21 mouse cellular contexts compared by ENCODE assay signal in genomic region chr3:7953911-7954310, GRCm38 (mm10).
A peak's percentile ranks its signal among the peaks of the same experiment; 100 is the strongest.
DNase-seq lines count a peak whose midpoint lies in the region; TF ChIP-seq lines count a peak whose summit lies in the region.
"Had no signal": no experiment of that assay in that cellular context is flagged by ENCODE, and none has a peak within 500 bp of the region (broad histone marks: within the 10 kb centered on the region; RNA-seq: fewer than 3 reads in every experiment).

No protein-coding gene starts in this region.

- no peaks in the 10 kb centered on the region for H3K4me1 ChIP-seq in testis, adult 2 months (ENCODE audit: control insufficient read depth, insufficient read depth, low read length)

- TF ChIP-seq POLR2A in testis, adult 2 months (IDR thresholded peaks at IDR 0.05; ENCODE audit: control insufficient read depth, low read depth, low read length), result no peak

- H3K36me3 ChIP-seq in testis, adult 2 months (ENCODE audit: control insufficient read depth, insufficient read depth, low read length), result no peaks in the 10 kb centered on the region
- H3K36me3 ChIP-seq: G1E had no signal

- no peak for DNase-seq in testis, postnatal 14 days (ENCODE audit: low spot score)
- peak; percentile 49 for DNase-seq in adipocyte (ENCODE audit: low spot score)
- peak; percentile 75 for DNase-seq in fat pad, adult 2 months (ENCODE audit: extremely low read depth, low read depth, low spot score)
- DNase-seq in gonadal fat pad, adult 2 months (ENCODE audit: low read depth), result peak; percentile 70
- no peak for DNase-seq in left cerebral cortex, adult 9 months (ENCODE audit: low spot score in 2 of 2)
- DNase-seq in right cerebral cortex, postnatal 4 days, result no peak
- no peak for DNase-seq in cerebellum, postnatal 14 days
- DNase-seq: adrenal gland, adult 2 months; adrenal gland, adult 8-10 months; adrenal gland, postnatal 10 days; adrenal gland, postnatal 14 days; adrenal gland, postnatal 25 days; adrenal gland, postnatal 36 days; B cell, adult 2 months; cerebellum, adult 11 months; cerebellum, adult 11-12 months; cerebellum, adult 18-20 months had no signal

- H3K27ac ChIP-seq in testis, adult 2 months (ENCODE audit: control insufficient read depth, insufficient read depth, low read depth, low read length), result no peak overlapping the region

- no peaks in the 10 kb centered on the region for H3K27me3 ChIP-seq in testis, adult 2 months (ENCODE audit: control insufficient read depth, insufficient read depth, low read length)
- H3K27me3 ChIP-seq: CH12.LX, Patski had no signal

- H3K4me3 ChIP-seq in testis, adult 2 months (ENCODE audit: control insufficient read depth, low read depth, low read length), result peak overlapping the region; percentile 45; the same call in 1 of the 2 replicates

- TF ChIP-seq CTCF in testis, adult 2 months (IDR thresholded peaks at IDR 0.05; ENCODE audit: control insufficient read depth, insufficient read depth, insufficient replicate concordance, low read depth, low read length), result no peak

Comparison
In these comparisons a context has a peak if more than half of its experiments do, and no peak if none do; other contexts are left out.
1. DNase-seq: peak in adipocyte (single experiment), fat pad, adult 2 months (single experiment) and gonadal fat pad, adult 2 months (single experiment); none in testis, postnatal 14 days (single experiment), left cerebral cortex, adult 9 months (0 of 2), right cerebral cortex, postnatal 4 days (single experiment) and cerebellum, postnatal 14 days (0 of 2).